Mouse (Mus musculus) neural tube, embryonic 13.5 days (tissue): ENCODE results near the gene Gm5108. TPM values are rescaled to one million over a fixed set of nuclear protein-coding genes. Genes with fewer than 3 reads are reported as not detected.

Experiments used
- ATAC-seq: fragments of 200-750 bp; cut with Nextera tagmentation; 2 replicates; pipeline ENCODE4 v1.8.0; 2017; ENCODE audit warnings: low read depth, mild to moderate bottlenecking, moderate TSS enrichment, moderate library complexity
- H3K27ac ChIP-seq: fragments of 300-500 bp; sonication (generic); replicated peaks from 2 replicates; pipeline ENCODE4 v1.5.1; 2015; ENCODE audit warnings: moderate library complexity, mild to moderate bottlenecking, inconsistent platforms
- H3K27me3 ChIP-seq: fragments of 300-500 bp; sonication (generic); 2 replicates; pipeline ENCODE4 v1.6.1; 2015; ENCODE audit warnings: mild to moderate bottlenecking, inconsistent platforms
- H3K36me3 ChIP-seq: fragments of 300-500 bp; sonication (generic); 2 replicates; pipeline ENCODE4 v1.6.1; 2015; ENCODE audit warnings: mild to moderate bottlenecking, inconsistent platforms
- H3K4me1 ChIP-seq: fragments of 300-500 bp; sonication (generic); replicated peaks from 2 replicates; pipeline ENCODE4 v1.6.1; 2015; ENCODE audit warnings: inconsistent platforms
- H3K4me2 ChIP-seq: fragments of 300-500 bp; sonication (generic); 2 replicates; pipeline ENCODE4 v1.6.1; 2015; ENCODE audit warnings: inconsistent platforms, mild to moderate bottlenecking, moderate library complexity
- H3K4me3 ChIP-seq: fragments of 300-500 bp; sonication (generic); 2 replicates; pipeline ENCODE4 v1.5.1; 2015; ENCODE audit warnings: mild to moderate bottlenecking, inconsistent platforms
- H3K9ac ChIP-seq: fragments of 300-500 bp; sonication (generic); 2 replicates; pipeline ENCODE4 v1.6.1; 2015; ENCODE audit warnings: moderate library complexity, mild to moderate bottlenecking, inconsistent platforms
- H3K9me3 ChIP-seq: fragments of 300-500 bp; sonication (generic); 2 replicates; pipeline ENCODE4 v1.6.1; 2016; ENCODE audit warnings: inconsistent platforms
- WGBS: fragments of 180-500 bp; shearing (Covaris S2); methylation state at CpG from one replicate; pipeline ENCODE4 v1.1.7; 2015; 5-methylcytosine and 5-hydroxymethylcytosine counted together
- polyA plus RNA-seq: library from polyadenylated mRNA; unstranded; fragments of >200 nt; fragmentation: Nextera tagmentation; extraction: Ambion mirVana; gene quantifications from 2 replicates; pipeline ENCODE4 v1.2.1, GENCODE M21; 2015

Gene Gm5108
- polyA plus RNA-seq, result not detected in 2 replicates

DNA sequence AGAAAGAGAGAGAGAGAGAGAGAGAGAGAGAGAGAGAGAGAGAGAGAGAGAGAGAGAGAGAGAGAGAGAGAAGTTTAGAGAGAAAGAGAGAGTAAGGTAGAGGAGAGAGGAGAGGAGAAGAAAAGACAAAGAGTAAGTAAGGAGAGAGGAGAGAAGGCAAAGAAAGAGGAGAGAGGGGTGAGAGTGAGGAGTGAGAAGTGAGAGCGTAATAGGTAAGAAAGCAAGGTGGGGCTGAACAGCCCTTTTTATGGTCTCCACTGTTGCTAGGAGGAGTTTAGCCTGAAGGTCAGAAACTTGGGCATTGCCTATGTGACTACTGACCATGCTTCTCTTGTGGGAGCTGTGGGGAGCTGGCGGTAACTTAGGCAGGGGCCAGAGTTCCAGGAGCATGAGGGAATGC, at the start of gene Gm5108:
Gene Gm5108, plus strand, starts transcription at position 301 of the 400 bp plus-strand sequence.
- H3K9ac ChIP-seq, result no peak within 1 kb of the TSS
- no peaks in the 10 kb centered on the region for H3K27me3 ChIP-seq
- no peak within 1 kb of the TSS for H3K27ac ChIP-seq
- no peak within 1 kb of the TSS for H3K4me2 ChIP-seq
- H3K4me1 ChIP-seq, result no peaks in the 10 kb centered on the region
- ATAC-seq, result no peak
- 87% methylated on average over 2 of the region's 2 CpGs for WGBS
- H3K4me3 ChIP-seq, result no peak within 1 kb of the TSS
- H3K9me3 ChIP-seq, result no peaks in the 10 kb centered on the region
- no peaks in the 10 kb centered on the region for H3K36me3 ChIP-seq

DNA sequence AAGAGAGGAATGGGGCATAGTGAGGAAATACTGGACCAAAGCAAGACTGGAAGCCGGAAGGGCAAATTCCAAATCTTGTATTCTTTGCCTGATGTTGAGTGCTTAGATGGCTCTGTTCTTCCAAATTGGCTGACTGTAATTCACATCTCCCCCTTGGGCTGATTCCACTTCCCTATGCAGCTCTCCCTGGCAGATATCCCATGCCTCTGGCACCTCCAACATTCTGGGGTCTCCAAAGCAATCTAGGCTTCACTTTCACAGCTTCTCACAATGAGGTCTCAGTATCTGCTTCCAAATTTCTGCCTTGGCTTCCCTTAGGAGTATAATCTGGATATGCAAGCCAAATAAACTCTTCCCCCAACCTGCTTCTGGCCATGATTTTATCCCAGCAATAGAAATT, 42.5 kb upstream of the Gm5108 start:
- WGBS, result 100% methylated on average over 1 of the region's 1 CpGs
- Histone ChIP-seq H3K4me2 (no peak overlapping the region), H3K27ac (no peak overlapping the region), H3K9me3 (no peaks in the 10 kb centered on the region), H3K4me3 (no peak overlapping the region), H3K9ac (no peak overlapping the region), H3K27me3 (no peaks in the 10 kb centered on the region), H3K4me1 (no peaks in the 10 kb centered on the region), H3K36me3 (no peaks in the 10 kb centered on the region)
- ATAC-seq, result no peak

- WGBS, result 75% methylated on average over 2 of the region's 2 CpGs
- Histone ChIP-seq H3K9ac (no peak overlapping the region), H3K27ac (no peak overlapping the region), H3K36me3 (no peaks in the 10 kb centered on the region), H3K27me3 (no peaks in the 10 kb centered on the region), H3K9me3 (no peaks in the 10 kb centered on the region), H3K4me2 (no peak overlapping the region), H3K4me3 (no peak overlapping the region), H3K4me1 (no peaks in the 10 kb centered on the region)
- no peak for ATAC-seq
These were observed 36.9 kb upstream of the Gm5108 start for GRCm38 (mm10) chr5:67904555-67904954.

DNA sequence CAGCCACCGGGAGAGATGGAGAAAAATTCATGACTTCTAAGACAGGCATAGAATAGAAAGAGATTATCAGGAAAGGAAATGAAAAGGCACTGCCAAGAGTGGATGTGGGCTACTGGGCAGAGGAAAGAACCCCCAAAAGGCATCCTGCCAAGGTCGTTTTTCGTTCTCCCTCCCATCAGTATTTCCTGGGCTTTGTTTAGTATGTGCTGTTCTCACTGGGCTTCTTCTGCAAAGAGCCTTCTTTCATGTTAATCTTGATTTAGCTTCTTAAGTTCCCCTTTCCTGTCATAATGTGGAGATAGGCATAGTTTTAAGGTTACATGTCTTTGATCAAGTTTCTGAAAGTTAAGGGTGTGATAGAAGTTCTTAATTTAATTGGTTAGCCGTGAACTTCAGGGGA, 10.9 kb upstream of the Gm5108 start:
- H3K27me3 ChIP-seq, result no peaks in the 10 kb centered on the region
- H3K4me3 ChIP-seq, result no peak overlapping the region
- H3K36me3 ChIP-seq, result no peaks in the 10 kb centered on the region
- no peak overlapping the region for H3K4me2 ChIP-seq
- no peak overlapping the region for H3K9ac ChIP-seq
- H3K27ac ChIP-seq, result no peak overlapping the region
- H3K9me3 ChIP-seq, result no peaks in the 10 kb centered on the region
- H3K4me1 ChIP-seq, result no peaks in the 10 kb centered on the region
- 52% methylated on average over 4 of the region's 4 CpGs for WGBS
- ATAC-seq, result no peak

DNA sequence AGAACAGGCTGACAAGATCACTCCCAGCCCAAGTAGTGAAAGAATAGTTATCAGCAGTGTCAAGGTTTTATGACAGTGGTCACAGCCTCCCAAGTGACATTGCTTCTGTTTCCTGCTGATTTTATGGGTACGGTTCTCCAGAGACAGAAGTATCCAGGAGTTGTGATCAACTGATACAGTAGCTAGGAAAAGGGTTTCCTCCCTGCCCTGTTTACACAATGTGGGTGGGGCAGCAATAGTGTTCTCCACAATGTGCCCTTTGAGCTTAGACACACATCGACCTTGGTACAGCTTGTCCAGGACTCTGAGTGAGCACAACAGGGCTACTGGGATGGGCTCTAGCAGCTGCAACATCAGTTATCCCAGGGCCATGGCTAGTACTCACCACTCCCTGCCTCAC, 9.8 kb upstream of the Gm5108 start:
- no peaks in the 10 kb centered on the region for H3K9me3 ChIP-seq
- H3K4me2 ChIP-seq, result no peak overlapping the region
- no peaks in the 10 kb centered on the region for H3K4me1 ChIP-seq
- H3K36me3 ChIP-seq, result no peaks in the 10 kb centered on the region
- H3K27ac ChIP-seq, result no peak overlapping the region
- no peak overlapping the region for H3K9ac ChIP-seq
- H3K27me3 ChIP-seq, result no peaks in the 10 kb centered on the region
- no peak overlapping the region for H3K4me3 ChIP-seq
- 17% methylated on average over 2 of the region's 2 CpGs for WGBS
- ATAC-seq, result no peak

DNA sequence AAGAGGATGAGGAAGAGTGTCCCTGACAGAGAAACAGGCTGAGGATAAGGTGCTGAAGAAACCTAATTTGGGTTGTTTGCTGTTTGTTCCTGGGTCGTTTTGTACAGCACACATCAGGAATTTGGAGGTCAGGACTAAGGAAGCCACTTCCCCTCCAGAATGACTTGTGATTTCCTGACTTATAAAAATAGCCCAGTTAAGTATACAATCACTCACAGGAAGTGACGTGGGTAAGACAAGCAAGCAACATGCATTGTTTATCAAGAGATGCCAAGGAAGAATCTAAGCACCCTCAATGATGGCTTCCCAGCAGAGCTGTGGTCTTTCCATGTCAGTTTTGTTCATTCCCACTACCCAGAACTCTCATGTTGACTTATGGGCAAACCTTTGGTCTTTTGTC, 1.7 kb downstream of the Gm5108 start:
- H3K9ac ChIP-seq, result no peak overlapping the region
- H3K4me3 ChIP-seq, result no peak overlapping the region
- H3K36me3 ChIP-seq, result no peaks in the 10 kb centered on the region
- H3K4me2 ChIP-seq, result no peak overlapping the region
- H3K27ac ChIP-seq, result no peak overlapping the region
- WGBS, result 76% methylated on average over 2 of the region's 2 CpGs
- H3K9me3 ChIP-seq, result no peaks in the 10 kb centered on the region
- H3K4me1 ChIP-seq, result no peaks in the 10 kb centered on the region
- no peak for ATAC-seq
- H3K27me3 ChIP-seq, result no peaks in the 10 kb centered on the region

- no peak for ATAC-seq
- no peak overlapping the region for H3K9ac ChIP-seq
- H3K4me3 ChIP-seq, result no peak overlapping the region
- H3K4me1 ChIP-seq, result no peaks in the 10 kb centered on the region
- WGBS, result 95% methylated on average over 1 of the region's 1 CpGs
- no peaks in the 10 kb centered on the region for H3K36me3 ChIP-seq
- H3K27ac ChIP-seq, result no peak overlapping the region
- H3K9me3 ChIP-seq, result no peaks in the 10 kb centered on the region
- H3K4me2 ChIP-seq, result no peak overlapping the region
- H3K27me3 ChIP-seq, result no peaks in the 10 kb centered on the region
These were observed 2.8 kb downstream of the Gm5108 start for GRCm38 (mm10) chr5:67944074-67944785.

- Histone ChIP-seq H3K27me3 (no peaks in the 10 kb centered on the region), H3K9me3 (no peaks in the 10 kb centered on the region), H3K36me3 (no peaks in the 10 kb centered on the region), H3K4me3 (no peak within 1 kb of the TSS), H3K27ac (no peak within 1 kb of the TSS), H3K9ac (no peak within 1 kb of the TSS), H3K4me1 (no peaks in the 10 kb centered on the region), H3K4me2 (no peak within 1 kb of the TSS)
- 85% methylated on average over 5 of the region's 5 CpGs for WGBS
- no peak for ATAC-seq
These were observed 4.9 kb downstream of the Gm5108 start, which contains the start of gene Gm21905 for GRCm38 (mm10) chr5:67946321-67946720. Gm21905 (minus strand) TSS chr5:67946421.

DNA sequence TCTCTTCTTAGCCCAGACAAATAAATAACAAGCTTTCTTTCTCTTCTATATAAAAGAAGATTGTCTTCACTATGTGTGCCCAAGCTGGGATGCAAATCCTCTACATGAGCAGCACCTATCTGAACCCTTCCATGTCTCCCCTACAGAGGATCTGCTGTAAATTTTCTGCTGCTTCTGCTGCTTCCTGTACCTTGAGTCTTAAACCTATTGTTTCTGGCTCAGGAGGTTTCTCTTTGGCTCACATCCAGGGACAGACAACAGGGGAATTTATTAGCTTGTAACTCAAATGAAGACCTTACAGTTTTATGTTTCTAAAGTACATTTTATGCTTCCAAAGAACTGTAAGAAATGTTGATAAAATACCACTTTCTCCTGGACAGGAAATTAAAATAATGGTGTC, 5.5 kb downstream of the Gm5108 start:
- no peak overlapping the region for H3K4me2 ChIP-seq
- H3K27me3 ChIP-seq, result no peaks in the 10 kb centered on the region
- no peaks in the 10 kb centered on the region for H3K4me1 ChIP-seq
- H3K27ac ChIP-seq, result no peak overlapping the region
- H3K9me3 ChIP-seq, result no peaks in the 10 kb centered on the region
- no peak overlapping the region for H3K9ac ChIP-seq
- H3K36me3 ChIP-seq, result no peaks in the 10 kb centered on the region
- no peak overlapping the region for H3K4me3 ChIP-seq
- ATAC-seq, result no peak

GRCm38 (mm10) chr5:67948074-67948473, 6.6 kb downstream of the Gm5108 start:
- Histone ChIP-seq H3K36me3 (no peaks in the 10 kb centered on the region), H3K4me1 (no peaks in the 10 kb centered on the region), H3K4me2 (no peak overlapping the region), H3K9ac (no peak overlapping the region), H3K9me3 (no peaks in the 10 kb centered on the region), H3K4me3 (no peak overlapping the region), H3K27me3 (no peaks in the 10 kb centered on the region), H3K27ac (no peak overlapping the region)
- no peak for ATAC-seq
- 92% methylated on average over 5 of the region's 5 CpGs for WGBS

DNA sequence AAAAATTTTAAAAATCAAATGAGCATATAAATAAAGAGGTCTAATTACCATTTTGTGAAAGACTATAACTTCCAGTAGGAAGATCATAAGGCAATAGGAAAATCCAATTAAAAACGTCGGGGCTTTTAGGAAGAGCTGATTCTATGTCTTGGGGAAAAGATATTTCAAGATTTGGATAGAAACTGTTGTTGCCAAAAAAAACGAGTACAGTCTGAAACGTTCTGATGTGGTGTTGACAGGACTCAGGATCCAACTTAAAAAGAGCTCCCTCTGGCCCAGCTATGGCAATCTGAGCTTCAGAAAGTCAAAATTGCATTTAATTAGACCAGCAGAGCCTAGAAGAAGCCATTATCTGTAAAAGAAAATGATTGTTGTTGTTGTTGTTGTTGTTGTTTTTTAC, 12.6 kb downstream of the Gm5108 start:
- H3K36me3 ChIP-seq, result no peaks in the 10 kb centered on the region
- no peak for ATAC-seq
- H3K9me3 ChIP-seq, result no peaks in the 10 kb centered on the region
- no peaks in the 10 kb centered on the region for H3K27me3 ChIP-seq
- no peak overlapping the region for H3K27ac ChIP-seq
- H3K4me1 ChIP-seq, result no peaks in the 10 kb centered on the region
- no peak overlapping the region for H3K9ac ChIP-seq
- H3K4me2 ChIP-seq, result no peak overlapping the region
- 87% methylated on average over 4 of the region's 4 CpGs for WGBS
- no peak overlapping the region for H3K4me3 ChIP-seq

DNA sequence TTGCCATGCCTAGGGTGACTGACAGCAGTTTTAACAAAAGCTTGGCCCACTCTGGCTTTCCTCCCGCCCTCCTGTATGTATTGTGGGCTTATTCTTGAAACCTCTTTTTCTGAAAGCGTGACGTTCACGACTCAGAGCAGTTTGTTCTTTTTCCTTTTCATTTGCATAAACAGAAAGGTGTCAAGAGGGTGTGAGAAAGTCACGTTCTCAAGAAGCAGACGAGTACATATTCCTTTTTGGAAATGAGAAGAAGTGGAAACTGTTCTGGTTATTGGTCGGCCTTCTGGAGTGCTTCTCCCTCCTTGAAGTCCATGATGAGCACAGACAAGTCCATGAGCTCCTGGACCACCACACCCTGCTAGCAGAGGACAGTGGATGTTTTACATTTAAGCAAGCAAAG, 14.0 kb downstream of the Gm5108 start:
- Histone ChIP-seq H3K27ac (no peak overlapping the region), H3K4me3 (no peak overlapping the region), H3K4me1 (no peaks in the 10 kb centered on the region), H3K9me3 (no peaks in the 10 kb centered on the region), H3K9ac (no peak overlapping the region), H3K4me2 (no peak overlapping the region), H3K36me3 (no peaks in the 10 kb centered on the region), H3K27me3 (no peaks in the 10 kb centered on the region)
- 69% methylated on average over 7 of the region's 7 CpGs for WGBS
- ATAC-seq, result no peak
